Mouse (Mus musculus): ENCODE data around the gene Agtpbp1. TPM values are rescaled to one million over a fixed set of nuclear protein-coding genes. Genes with fewer than 3 reads are reported as not detected.
"Not testable (repeated sequence)": the region's sequence is repeated elsewhere in the genome, so short reads cannot be mapped to it uniquely, and the experiment has no call there.

Gene Agtpbp1
- total RNA-seq (2021): 10 to 100 TPM; 82.2 to 97.3 TPM
- long read RNA-seq, experiment 1, full-length matches to known transcripts: 12 of 44 reads
- long read RNA-seq, experiment 1, partial matches to known transcripts: 4 of 44 reads
- long read RNA-seq, experiment 1, other reads (novel, unspliced or antisense): 28 of 44 reads
- long read RNA-seq, experiment 2, full-length matches to known transcripts: 6 of 32 reads
- long read RNA-seq, experiment 2, partial matches to known transcripts: 3 of 32 reads
- long read RNA-seq, experiment 2, other reads (novel, unspliced or antisense): 23 of 32 reads

DNA sequence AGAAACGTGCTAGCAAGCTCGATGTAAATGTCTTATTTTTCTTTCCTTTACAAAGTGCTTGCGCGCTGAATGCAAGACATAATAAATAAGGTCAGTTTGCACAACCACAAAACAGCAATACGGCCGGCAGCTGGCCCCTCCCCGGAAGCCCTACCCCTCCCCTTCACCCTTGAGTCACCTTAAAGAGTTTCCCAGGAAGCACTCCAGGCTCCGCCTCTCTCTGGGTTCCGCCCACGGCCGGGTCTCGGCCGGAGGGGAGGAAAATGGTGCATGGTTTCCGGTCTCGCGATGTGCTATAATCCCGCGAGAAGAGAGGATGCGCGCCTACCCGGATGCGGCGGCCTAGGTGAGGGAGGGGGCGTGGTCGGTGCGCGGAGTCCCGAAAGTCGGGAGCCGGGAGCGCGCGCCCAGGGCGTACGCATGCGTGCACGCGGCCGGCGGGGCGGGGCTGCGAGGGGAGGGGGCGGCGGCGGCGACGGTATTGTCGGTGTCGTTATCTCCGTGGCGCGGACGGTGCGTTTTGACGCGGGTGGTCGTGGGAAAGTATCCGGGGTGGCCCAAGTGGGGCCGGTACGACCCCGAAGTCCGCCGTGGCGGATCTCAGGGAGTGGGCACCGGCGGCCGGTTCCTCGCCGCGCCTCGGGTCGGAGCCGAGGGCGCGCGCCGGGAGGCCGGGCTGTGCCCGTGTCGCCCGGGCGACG is at the start of gene Agtpbp1, which contains the start of gene Naa35:
Gene Agtpbp1 (minus strand): TSS at position 281 of the 701 bp plus-strand sequence.
Gene Naa35 (plus strand): TSS at position 313 of the 701 bp plus-strand sequence.
- intact Hi-C loops (cut with DNase I): loop anchor here (5.0 kb wide), 2 partner anchors 38 to 68 kb away; no protein-coding TSS in a partner anchor

DNA sequence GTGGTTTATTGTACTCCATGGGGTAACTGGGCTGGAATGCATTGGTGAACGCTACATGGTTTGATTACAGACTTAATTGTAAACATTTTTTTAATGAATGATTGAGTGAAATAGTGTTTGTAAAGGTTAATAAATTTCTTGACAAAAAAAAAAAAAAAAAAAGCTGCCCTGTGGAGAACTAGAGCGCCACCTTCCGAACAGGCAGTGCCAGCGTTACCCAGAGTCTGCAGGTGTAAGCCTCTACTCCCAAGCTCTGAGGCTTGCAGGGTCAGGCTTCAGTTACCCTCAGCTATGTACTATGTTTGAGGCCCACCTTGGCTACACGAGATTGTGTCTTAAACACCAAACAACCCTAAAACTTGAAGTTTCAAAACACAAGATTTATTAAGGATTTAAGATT is 49.6 kb upstream of the Agtpbp1 start:
- intact Hi-C loops (cut with DNase I): loop anchor here (5.0 kb wide), 1 partner anchor 93 kb away; no protein-coding TSS in a partner anchor
- DNase-seq: no peak

More for the DNA sequence above, at the start of gene Agtpbp1, which contains the start of gene Naa35:
- peak; percentile 100 for DNase-seq

DNA sequence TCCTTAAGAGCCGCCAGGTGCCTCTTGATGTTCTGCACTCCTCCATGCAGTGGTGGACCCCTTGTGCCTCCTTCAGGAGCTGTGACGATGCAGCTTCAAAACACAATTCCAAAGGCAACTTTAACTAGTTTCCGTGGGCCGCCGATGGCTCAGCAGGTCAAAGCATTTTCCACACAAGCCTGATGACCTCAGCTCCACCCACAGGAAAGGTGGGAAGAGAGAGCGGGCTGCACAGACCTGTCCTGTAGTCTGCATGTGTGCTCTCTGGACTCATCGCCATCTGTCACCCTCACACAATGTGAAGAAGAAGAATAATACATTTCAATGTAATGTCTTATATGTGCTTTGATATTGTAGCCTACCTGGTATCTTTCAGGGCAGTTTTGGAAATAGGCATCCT is 41.7 kb upstream of the Agtpbp1 start:
- intact Hi-C loops (cut with DNase I): loop anchor here (5.0 kb wide), 1 partner anchor 104 kb away; no protein-coding TSS in a partner anchor
- DNase-seq: no peak

DNA sequence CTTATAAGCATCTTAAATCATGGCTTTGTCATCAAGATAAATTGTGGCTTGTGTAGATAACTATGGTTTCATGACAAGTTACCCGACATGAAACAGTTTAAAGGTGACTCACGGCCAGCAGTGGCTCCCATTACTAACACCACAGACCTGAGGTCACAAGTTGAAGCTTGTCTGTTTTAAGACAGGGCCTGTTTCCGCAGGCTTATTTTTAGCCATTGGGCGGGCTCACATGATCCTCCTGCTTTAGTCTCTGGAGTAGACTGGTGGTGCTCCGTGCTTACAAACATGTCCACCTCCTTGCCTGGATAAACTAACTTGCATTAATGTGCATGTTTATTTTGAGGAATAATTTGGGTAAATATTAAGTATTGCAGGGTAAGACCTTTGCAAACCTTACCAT is 39.9 kb upstream of the Agtpbp1 start:
- peak; percentile 11 to 40 for DNase-seq
- intact Hi-C loops (cut with DNase I): loop anchor here (5.0 kb wide), 1 partner anchor 103 kb away; no protein-coding TSS in a partner anchor

DNA sequence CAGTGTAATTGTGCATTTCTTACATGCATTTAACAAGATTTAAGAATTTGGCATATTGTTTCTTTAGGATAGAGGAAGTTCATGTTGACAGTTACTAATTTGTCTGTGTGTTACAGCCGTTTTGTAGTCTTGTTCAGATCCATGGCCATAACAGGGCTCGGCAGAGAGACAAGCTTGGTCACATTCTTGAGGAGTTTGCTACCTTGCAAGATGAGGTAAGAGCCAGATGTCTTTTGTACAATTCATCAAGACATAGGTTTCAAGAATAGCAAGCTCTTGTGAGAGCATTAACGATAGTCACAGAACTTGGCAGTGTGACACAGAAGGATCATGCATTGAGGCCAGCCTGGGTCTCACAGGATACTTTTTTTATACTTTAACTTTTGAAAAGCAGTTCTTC is 39.4 kb upstream of the Agtpbp1 start:
- no peak for DNase-seq
- intact Hi-C loops (cut with DNase I): no loop called here

DNA sequence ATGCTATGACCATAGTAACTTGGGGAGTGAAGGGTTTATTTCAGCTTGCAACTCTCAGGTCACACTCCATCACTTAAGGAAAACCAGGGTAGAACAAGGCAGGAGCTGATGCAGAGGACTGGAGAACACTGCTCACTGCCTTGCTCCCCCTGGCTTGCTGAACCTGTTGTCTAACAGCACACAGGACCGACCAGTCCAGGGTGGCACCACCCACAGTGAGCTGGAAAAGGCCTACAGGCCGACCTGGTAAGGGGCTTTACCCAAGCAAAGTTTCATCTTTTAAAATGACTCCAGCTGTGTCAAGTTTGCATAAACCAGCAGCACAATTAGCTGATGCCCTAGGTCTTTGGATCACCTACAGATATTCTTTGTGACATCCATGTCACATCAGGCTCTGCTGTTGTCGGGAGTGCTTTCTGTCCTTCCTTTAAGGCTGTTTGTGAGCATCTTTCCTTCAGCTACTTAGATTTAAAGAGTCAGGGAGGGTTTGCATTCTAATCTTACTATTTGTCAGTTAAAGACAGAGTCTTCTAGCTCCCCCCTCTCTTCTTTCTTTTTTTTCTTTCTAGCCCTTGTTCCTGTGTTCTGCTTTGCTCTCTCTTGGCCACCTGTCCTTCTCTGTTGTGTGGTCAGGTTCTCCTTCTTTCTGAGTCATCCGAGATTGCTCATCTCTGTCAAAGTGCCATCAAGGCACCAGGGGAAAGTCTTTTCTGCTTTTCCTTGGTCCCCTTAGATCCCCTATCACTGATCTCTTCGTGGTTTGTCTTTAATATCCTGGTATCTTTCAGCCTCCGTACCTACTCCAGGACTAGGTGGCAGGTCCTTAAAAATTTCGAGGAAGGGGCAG is 36.8 kb upstream of the Agtpbp1 start:
- DNase-seq: no peak
- intact Hi-C loops (cut with DNase I): no loop called here

DNA sequence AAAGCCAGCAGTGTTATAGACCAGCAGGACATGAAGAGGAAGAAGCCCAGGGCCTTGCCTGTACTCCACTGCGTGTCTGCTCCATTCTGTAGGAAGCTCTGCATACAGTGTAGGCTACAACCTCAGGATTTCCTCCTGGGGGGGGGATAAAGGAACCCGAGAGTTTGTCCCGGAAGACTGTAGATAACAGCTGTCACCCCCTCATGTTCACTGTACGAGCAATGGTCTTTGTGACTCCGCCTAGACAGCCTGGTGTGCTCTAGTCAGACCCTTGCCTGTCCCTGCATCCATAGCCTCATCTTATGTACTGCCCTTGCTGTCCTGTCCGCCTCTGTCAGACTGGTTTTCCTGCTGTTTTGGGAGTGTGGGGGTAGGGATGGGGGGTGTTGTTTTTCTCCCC is 33.4 kb upstream of the Agtpbp1 start:
- no peak for DNase-seq
- intact Hi-C loops (cut with DNase I): no loop called here

DNA sequence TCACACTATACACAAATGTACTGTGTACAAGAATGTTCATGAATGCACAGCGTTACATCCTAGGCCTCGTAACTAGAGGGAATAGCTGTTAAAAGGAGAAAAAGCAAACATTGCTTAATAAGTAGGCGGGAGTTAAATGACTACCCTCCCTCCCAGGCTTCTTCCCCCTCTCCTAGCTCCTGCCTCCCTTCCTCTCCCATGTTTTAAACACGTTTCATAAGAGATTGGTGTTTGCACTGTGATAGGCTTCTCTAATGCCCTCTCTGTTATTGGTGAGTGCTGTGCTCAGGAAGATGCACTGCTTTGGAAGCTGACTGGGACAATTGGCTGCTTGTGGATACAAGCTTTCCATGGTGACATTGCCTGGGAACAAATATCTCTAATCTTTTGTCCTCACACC is 30.5 kb upstream of the Agtpbp1 start:
- DNase-seq: no peak
- intact Hi-C loops (cut with DNase I): no loop called here

DNA sequence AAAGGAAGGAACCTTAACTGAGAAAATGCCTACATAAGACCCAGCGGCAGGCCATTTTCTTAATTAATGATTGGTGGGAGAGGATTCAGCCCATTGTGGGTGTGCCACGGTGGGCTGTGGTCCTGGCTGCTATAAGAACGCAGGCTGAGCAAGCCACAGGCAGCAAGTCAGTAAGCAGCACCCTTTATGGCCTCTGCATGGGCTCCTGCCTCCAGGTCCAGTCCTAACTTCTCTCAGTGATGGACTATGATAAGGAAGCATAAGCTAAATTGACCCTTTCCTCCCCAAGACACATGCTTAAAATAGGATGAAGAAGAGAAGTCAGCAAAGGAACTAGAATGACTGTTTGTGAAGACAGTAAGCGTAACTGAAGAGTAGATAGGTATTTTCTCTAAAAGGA is 30.1 kb upstream of the Agtpbp1 start:
- no peak for DNase-seq
- intact Hi-C loops (cut with DNase I): no loop called here

DNA sequence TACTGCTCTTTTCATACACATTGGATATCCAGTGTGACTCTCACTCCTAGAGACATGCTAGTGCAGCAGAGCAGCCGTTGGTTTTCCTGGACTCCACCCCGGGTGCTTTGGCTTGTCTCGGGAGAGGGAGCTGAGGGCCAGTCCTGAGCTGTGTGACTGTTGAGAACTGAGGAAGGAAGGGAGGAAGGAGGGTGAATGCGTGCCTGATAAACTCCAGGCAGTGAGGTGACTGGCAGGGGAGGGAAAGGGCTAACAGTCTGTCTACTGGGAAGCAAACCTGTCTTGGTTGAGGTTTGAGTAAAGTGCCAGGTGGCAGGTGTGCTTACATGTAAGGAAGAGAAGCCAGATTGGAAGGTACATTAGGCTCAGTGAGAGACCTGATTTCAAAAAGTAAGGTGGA is 28.8 kb upstream of the Agtpbp1 start:
- DNase-seq: no peak
- intact Hi-C loops (cut with DNase I): no loop called here

DNA sequence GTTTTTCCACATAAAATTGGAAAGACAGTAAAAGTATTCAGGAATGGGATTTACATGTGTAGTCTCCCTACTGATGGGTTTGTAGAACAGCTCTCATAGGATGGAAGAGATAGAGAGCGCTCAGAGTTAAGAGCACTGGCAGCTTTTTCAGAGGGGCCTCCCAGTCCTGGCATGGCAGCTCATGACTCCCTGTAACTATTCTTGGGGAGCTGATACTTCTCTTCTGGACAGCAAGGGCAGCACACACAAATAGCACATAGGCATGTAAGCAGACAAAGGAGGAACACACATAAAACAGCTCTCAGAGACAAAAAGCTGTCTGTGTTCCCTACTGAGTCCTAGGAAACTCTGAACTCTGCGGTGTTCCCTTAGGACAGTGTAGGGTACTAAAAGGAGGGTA is 25.4 kb upstream of the Agtpbp1 start:
- intact Hi-C loops (cut with DNase I): no loop called here
- DNase-seq: no peak

DNA sequence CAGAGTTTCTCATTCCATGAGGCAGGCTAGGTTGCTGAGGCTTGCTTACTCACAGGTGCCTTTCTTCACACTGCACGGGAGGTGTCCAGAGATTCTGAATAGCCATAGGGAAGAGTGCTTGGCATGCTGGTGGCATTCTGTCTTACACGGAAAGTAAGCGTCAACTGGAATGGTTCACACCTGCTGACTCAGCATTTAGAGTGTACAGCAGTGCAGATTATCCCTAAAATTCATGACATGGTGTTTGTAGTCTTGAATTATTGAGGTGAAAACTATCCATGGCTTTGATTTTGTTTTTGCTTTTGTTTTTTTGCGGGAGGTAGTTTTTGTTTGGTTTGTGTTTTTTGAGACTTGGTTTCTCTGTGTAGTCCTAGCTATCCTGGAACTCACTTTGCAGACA is 24.9 kb upstream of the Agtpbp1 start:
- intact Hi-C loops (cut with DNase I): no loop called here
- no peak for DNase-seq

DNA sequence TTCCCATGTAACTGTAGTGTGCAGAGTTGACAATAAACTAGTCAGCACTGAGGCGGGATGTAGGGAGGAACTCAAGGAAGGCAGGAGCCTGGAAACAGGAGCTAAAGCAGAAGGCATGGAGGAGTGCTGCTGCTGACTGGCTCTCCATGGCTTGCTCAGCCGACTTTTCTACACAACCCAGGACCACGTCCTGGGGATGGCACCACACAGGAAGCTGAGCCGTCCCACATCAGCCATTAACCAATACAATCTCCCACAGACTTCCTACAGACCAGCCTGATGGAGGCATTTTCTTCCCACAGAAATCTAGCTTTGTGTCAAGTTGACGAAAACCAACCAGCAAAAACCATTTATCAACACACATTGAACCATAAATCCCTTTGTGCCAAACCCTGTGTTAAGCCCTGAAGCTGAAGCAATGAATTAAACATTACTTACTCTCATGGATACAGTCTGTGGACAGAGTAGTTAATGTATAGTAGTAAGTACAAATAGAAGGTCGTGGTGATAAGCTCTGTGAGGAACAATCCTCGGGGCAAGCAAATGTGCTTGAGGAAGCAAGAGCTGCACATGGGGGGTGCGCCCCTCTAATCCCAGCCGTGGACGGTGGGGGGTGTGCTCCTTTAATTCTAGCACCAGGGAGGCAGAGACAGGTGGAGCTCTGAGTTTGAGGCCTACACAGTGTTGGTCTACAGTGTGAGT is 20.3 kb upstream of the Agtpbp1 start:
- no peak for DNase-seq
- intact Hi-C loops (cut with DNase I): no loop called here

DNA sequence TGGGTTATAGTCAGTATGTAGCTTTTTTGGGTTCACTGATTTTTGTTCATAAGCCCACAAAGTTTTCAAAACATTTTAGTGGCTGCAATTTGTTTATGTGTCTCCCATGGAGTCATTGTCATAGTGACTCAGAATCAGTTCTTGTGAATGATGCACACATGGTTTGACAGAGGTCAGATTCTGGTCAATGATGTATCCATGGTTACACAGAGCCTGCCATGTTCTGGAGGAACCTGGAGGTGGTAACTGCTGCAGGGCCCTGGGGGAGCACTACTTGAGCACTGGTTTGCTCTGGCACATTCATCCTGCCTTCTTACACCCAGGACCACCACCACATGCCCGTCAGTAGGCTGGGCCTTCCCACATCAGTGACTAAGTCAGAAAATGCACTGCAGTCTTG is 19.5 kb upstream of the Agtpbp1 start:
- intact Hi-C loops (cut with DNase I): no loop called here
- no peak for DNase-seq

DNA sequence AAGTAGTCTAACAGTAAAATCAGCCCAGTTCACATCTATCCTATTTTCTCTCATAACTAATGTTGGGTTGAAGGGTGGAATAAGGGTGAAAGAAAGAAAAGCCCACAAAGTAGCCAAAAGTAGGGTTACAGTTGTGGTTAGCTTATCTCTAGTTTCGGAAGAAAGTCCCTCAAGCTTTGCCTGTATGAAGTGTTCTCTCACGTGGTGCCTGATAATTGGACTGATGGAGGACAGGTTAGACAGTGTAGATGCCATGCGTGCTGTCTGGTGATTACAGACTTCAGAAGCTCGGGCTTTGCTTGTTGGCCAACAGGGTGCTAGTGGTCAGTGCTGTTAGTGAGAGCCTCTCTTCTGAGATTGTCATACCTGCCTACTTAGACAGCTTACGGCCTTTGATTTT is 18.1 kb upstream of the Agtpbp1 start:
- intact Hi-C loops (cut with DNase I): no loop called here
- DNase-seq: no peak

DNA sequence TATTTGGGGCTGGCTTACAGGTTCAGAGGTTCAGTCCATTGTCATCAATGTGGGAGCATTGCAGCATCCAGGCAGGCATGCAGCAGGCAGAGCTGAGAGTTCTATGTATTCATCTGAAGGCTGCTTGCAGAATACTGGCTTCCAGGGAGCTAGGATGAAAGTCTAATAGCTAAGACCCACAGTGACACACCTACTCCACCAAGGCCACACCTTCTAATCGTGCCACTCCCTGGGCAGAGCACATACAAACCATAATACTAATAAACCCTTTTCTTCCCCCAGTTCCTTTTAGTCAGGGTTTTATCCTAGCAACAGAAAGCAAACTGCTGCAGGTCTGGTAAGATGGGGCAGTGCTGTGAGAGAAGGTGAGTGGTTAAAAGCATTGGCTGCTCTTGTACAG is 7.6 kb upstream of the Agtpbp1 start:
- DNase-seq: no peak
- intact Hi-C loops (cut with DNase I): no loop called here

DNA sequence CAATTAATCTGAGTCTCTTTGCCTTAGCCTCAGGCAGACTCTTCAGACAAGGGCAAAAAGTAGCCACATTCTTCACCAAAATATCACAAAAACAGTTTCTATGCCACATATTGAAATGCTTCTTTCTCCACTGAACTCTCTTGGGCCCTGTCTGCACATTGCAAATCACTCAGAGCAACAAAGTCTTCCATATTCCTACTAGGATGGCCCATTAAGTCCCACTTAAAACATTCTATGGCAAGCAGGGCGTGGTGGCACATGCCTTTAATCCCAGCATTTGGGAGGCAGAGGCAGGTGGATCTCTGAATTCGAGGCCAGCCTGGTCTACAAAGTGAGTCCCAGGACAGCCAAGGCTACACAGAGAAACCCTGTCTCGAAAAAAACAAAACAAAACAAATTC is 7.0 kb upstream of the Agtpbp1 start:
- intact Hi-C loops (cut with DNase I): not testable (repeated sequence)

DNA sequence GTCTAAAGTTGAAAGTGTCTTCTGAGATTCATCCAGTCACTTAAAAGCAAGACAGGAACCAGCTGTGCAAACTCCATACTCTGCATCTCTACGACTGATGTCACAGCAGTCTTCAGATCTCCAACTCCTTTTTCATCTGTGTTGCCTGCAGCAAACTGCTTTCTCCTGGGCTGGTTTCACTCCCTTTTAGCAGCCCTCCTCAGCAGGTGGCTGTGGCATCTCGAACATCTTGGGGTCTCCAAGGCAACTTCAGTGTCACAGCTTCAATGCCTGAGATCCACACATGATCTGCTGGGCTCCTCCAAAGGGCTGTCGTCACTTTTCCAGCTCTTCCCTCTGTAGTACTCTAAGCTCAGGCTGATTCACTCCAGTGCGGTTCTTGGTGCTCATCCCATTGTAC is 5.7 kb upstream of the Agtpbp1 start:
- intact Hi-C loops (cut with DNase I): no loop called here
- DNase-seq: no peak

More for the DNA sequence above, 7.0 kb upstream of the Agtpbp1 start:
- not testable (repeated sequence) for DNase-seq

DNA sequence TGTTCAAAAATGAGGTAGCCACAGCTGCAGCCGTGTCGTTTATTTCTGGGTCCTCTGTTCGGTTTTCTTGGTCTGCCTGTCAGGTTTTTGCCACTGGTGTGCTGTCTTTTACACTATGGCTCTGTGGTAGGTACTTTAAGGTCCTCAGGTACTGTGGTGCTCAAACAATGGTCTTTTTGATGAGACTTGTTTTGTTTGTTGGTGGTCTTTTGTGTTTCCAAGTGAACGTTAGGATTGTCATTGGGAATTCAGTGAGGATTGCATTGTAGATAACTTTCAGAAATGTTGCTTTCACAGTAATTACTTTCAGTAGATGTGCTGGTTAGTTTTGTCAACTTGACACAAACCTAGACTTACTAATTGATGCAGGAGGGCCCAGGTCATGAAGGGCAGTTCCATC is 4.6 kb upstream of the Agtpbp1 start:
- DNase-seq: no peak
- intact Hi-C loops (cut with DNase I): loop anchor here (5.0 kb wide), 1 partner anchor 72 kb away; no protein-coding TSS in a partner anchor

DNA sequence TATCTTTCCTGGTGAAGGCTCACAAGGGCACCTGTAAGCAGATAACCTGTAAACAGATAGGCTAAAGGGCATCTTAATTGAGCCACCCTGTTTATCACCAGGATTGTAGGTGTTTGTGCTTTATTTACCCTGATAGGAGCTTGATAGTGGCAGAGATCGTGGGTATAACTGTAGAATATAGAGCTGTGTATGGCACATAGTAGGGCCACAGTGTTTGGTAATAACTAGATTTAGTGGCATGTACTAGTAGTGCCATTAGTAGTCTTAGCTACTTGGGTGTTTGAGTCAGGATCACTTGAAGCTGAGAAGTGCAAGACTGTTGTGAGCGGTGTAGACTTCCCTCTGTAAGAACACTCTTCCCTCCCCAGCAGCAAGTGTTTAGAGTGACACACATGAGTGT is 2.2 kb upstream of the Agtpbp1 start:
- intact Hi-C loops (cut with DNase I): loop anchor here (5.0 kb wide), 1 partner anchor 70 kb away; no protein-coding TSS in a partner anchor
- no peak for DNase-seq
